Mouse (Mus musculus) adrenal gland, postnatal 14 days (tissue): ENCODE results near the gene Fam71f2. TPM values are rescaled to one million over a fixed set of nuclear protein-coding genes. Genes with fewer than 3 reads are reported as not detected.

Source experiments
- DNase-seq: peaks from one replicate; pipeline ENCODE4 v3.0.0; 2021; ENCODE audit warnings: mixed read lengths
- long read RNA-seq, 2 experiments: library from polyadenylated mRNA; stranded (forward); transcript quantifications; one replicate each; pipeline ENCODE4 v2.0.0; 2021
- total RNA-seq: library from RNA; stranded (reverse); gene quantifications from 2 replicates; pipeline ENCODE4 v1.2.3, GENCODE M21; 2021

The Fam71f2 gene
- total RNA-seq: 0.41 TPM in 1 of 2 replicates, not detected in the other
- long read RNA-seq, experiment 1, partial matches to known transcripts: 0 of 1 reads
- long read RNA-seq, experiment 1, other reads (novel, unspliced or antisense): 1 of 1 reads
- long read RNA-seq, experiment 2, partial matches to known transcripts: 0 of 1 reads
- long read RNA-seq, experiment 2, other reads (novel, unspliced or antisense): 1 of 1 reads

DNA sequence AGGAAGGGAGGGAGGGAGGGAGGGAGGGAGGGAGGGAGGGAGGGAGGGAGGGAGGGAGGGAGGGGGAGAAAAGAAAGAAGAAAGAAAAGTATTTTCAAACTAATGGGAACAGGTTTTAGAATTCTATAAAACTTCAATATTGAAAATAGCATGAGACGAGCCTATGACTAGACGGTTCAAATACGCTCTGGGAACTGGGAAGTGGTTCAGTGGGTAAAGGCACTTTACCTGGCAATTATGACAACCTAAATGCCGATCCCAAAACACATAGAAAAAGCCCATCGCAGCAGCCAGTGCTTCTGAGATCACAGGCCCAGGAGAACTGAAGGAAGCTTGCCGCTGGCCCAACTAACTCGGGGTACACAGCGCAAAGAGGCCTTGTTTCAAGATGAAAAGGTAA lies at the start of gene Fam71f2:
TSS of gene Fam71f2 (plus strand) at position 301 of the 400 bp plus-strand sequence.
- DNase-seq: no peak

- DNase-seq: no peak
Observed at GRCm38 (mm10) chr6:29230386-29230785, 49.0 kb upstream of the Fam71f2 start.

DNA sequence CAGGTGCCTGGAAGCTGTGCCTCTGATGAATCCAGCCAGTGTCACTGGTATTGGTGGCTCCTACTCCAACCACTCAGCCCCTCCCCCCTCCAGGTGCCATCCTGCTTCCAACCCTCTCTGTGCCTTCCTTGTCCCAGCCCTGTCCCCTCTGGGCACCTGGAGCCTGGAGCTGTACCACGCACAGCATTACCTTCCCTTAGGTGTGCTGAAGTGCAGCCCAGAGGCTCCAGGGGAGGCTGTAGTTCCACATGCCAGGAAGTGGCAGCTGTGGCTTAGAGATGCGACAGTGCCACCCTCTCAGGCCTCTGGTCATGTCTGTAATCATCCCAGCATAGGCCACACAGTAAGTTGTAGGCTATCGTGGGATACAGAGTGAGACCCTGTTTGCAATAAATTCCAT lies 47.6 kb upstream of the Fam71f2 start:
- no peak for DNase-seq

GRCm38 (mm10) chr6:29232321-29232720 lies 47.1 kb upstream of the Fam71f2 start:
- DNase-seq: no peak

GRCm38 (mm10) chr6:29233710-29234109 lies 45.7 kb upstream of the Fam71f2 start:
- DNase-seq: no peak

GRCm38 (mm10) chr6:29234272-29234671 lies 45.1 kb upstream of the Fam71f2 start:
- DNase-seq: peak; percentile 33

- DNase-seq: peak; percentile 71
Observed at GRCm38 (mm10) chr6:29240806-29241205, 38.6 kb upstream of the Fam71f2 start.

DNA sequence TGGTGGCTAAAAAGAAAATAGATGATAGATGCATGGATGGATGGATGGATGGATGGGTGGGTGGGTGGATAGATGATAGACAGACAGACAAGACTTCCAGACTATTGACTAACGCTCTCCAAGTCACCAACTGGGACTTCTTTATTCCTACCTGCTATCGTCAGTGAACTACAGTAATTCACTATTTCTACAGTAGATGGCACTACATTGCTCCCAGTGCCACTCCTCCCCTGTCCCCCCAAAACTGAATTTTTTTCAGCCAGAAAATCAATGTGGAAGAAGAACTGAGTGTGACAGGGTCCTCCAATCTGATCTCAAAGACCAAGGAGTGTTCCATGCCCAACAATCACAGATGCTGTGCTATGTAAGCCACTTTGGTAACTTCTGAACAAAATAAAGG lies 37.7 kb upstream of the Fam71f2 start:
- no peak for DNase-seq

DNA sequence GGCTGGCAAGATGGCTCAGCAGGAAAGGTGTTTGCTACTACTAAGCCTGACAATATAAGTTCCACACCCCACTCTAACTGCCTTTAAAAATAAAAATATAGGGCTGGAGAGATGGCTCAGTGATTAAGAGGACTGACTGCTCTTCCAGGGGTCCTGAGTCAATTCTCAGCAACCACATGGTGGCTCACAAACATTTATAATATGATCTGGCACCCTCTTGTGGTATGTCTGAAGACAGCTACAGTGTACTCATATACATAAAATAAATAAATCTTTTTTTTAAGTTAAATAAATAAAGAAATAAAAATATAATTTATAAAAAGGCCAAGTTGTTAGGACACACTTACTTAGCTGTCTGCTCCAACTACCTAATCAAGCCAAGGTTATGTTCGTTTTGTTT lies 37.1 kb upstream of the Fam71f2 start:
- no peak for DNase-seq

- DNase-seq: peak; percentile 21
Observed at GRCm38 (mm10) chr6:29245272-29246120, 33.9 kb upstream of the Fam71f2 start.

- DNase-seq: no peak
Observed at GRCm38 (mm10) chr6:29246183-29246582, 33.2 kb upstream of the Fam71f2 start.

DNA sequence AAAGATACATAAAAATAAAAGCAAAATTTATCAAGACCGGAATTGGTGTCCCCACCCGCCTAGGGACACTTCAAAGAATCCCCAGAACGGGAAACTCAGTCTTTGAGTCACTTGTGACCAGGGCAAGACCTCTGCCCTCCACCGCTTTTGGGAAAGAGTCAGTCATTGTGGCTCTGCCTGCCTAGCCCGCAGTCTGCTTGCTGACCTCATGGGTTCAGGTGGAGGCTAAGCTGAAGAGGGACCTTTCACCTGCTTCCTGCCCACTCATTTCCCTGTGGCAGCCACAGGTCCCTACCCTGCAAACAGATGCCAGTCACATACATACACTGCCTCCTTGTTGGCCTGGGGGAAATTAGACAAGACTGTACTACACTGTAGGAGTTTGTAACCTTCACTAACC lies 32.8 kb upstream of the Fam71f2 start:
- DNase-seq: peak; percentile 19

GRCm38 (mm10) chr6:29247072-29247471 lies 32.3 kb upstream of the Fam71f2 start:
- DNase-seq: no peak

DNA sequence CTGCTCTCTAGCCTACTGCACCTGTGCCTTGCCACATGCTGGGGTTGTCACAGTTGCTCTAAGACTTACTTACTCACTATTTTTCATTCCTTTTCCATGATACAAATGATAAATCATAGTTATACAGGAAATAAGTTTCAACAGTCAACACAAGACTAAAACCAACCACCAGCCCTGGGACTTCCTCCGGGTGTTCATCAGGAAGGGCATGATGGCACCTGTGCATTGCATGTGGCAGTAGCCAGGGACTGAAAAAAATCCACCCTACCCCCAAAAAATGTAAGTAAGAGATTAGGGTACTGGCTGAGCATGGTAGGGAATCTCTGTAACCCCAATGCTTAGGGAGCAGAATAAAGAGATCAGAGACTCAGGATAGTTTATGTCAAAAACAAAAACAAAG lies 20.0 kb upstream of the Fam71f2 start:
- no peak for DNase-seq

GRCm38 (mm10) chr6:29261831-29262230 lies 17.6 kb upstream of the Fam71f2 start:
- peak; percentile 32 for DNase-seq

DNA sequence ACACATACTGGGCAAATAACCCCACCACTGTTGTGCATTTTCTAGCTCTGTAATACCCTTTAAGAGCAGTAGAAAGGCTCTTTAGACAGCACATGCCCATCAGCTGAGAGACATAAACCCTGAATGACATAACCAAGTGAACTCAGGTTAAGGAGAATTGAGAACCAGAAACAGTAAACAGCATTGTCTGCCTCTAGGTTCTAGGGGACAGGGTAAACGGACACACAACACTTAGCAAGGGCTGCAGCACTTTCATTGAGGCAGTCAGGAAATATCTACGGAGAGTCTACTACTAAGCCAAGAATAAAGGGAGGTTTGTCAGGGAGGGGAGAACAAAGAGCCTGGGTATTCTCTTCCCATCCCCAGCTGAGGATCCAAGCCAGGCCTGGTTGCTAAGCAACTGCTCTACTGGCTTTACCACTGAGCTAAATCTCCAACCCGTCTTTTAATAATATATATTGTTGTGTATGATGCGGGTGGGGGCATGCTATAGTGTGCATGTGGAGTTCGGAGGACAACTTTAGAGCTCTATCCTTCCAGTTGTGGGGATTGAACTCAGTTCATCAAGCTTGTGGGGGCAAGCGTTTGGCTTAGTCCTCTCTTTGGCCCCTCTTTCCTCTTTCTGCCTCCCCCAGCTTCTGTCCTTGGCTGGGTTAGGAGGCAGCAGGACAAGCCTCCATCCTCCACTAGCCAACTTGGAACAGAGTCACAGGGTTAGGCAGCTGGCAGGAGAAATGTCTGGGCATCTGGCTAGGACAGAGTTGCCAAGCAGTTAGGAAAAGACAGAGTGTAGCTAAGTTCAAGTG lies 15.5 kb upstream of the Fam71f2 start:
- DNase-seq: peak; percentile 67

DNA sequence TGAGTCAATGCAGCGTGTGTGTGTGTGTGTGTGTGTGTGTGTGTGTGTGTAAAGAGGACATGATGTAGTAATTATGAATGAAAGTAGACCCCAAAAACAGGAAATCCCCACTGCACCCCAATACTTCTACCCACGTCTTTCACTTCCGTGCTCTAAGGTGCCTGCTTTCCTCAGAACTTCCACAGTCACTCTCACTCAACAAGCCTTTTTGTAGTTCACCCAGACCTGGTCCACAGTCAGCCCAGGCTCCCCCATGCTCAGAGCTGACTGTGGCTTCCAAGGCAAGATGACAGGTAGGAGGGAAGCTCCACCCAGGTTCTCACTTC lies 15.0 kb upstream of the Fam71f2 start:
- no peak for DNase-seq

DNA sequence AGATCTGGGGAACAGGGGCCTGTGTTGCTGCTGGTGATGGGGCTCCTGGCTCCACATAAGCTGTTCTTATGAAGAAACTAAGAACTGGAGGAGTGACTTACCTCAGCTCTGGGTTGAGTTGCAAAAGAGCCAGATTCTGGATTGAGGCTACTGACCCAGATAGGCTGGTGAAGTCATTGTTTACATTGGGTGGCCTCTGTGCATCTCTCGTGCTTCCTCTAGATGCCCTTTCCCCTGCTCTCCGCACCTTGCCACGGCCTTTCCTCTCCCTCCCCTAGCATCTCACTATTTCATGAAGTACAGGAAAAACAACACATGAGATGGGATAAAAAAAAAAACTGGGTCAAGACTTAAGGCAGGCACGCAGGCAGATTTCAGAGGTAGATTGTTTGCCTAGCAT lies 12.5 kb upstream of the Fam71f2 start:
- DNase-seq: no peak

DNA sequence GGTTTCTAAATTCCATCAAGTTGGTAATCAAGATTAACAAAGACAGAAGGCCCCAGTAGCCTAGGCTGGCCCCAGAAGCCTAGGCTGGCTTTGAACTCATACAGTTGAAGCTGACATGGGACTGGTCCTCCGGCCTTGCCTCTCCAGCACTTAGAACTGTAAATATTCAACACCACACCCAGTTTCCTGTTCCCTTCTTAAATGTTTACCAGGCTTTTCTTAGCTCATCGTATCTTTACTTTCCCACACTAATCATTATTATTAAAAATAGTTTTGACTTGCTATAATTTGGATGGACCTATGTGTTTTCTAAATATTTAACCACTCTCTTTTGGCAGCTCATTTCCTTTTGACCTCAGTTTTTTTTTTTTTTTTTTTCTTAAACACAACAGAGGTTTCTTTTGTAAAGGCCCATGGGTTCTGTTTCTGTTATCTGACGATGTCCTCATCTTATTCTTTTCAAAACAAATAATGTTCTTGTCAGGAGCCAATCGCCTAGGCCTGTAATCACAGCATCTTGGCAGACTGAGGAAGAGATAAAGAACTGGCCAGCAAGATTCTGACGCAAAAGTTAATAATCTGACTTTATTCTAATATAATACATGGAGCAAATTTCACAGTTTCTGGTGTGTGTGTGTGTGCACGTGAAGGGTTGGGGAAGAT lies 10.3 kb upstream of the Fam71f2 start:
- no peak for DNase-seq

DNA sequence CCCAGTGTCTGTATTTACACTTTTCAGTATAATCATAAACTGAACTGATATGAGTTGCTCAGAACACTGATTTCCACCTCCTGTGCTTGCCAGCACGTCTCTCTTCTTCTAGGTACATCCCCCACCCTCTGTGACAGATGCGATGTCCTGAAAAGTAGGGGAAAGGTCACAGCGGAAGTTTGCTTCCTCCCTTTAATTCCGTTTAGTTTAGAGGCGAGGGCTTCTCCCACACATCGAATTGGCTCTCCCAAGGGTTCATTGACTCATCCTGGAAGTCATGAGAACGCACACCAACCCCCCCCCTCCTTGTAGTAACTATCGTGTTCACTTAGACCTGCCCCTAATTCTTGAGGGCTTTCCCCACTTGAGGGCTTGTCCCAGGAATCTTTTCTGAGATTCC lies 8.4 kb upstream of the Fam71f2 start:
- DNase-seq: peak; percentile 36

DNA sequence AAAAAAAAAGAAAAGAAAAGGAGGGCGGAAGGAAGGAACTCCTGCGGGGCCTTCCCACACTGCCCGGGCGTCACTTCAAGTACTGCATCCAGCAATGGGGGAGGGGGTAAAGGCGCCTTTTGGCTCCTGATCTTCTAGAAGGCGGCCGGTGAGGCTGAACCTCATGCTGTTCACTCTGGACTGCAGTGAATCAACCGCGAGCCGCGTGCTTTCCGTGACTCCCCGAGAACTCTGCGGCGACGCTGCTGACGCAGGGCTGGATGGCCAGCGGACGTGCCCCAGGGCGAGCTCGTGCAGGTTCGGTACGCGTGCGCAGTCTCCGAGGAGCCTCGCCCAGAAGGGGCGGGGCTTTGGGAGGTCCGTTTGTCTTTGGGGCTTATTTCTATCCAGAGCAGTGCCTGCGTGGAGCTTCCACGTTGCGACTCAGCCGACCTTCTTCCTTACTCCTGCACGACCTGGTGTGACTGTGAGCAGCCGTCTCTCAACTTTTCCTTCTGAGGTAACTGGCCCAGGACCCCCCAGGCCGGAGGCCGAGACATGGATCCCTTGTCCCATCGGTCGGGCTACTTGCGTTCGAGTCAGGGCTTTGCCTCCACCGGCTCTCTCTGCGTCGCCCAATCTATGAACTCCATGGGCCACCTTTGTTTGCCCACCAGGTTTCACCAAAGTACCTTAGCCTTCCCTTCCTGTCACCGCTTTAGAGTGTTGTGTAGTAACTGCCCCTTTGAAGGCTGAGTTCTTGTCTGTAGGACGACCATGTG lies 6.9 kb upstream of the Fam71f2 start, which contains the start of gene Hilpda:
TSS of gene Hilpda (plus strand) at position 177 of the 761 bp plus-strand sequence.
- peak; percentile 96 for DNase-seq

DNA sequence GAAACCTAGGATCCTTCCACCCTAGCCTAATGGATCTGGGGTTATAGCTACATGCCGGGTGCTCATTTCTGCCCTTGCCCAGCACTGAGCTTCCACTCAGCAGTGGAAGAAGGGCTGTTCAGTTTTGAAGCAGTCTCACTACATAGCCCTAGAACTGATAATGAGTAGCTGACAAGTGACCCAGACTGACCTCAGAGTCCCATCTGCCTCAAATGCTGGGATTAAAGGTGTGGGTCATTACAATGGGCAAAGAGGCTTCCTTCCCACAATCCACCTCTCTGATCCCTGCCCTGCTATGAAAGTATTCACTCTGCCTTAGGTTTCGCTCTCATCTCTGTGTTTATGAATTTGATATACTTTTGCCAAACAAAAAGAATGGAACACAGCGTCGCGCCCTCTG lies 2.6 kb upstream of the Fam71f2 start:
- no peak for DNase-seq
